Mouse (Mus musculus) hindbrain, postnatal 0 days (tissue): Measurements from ENCODE around the gene RPS10-NUDT3. TPM values are rescaled to one million over a fixed set of nuclear protein-coding genes. Genes with fewer than 3 reads are reported as not detected.
A peak's percentile ranks its signal among the peaks of the same experiment; 100 is the strongest.

Experiments
- ATAC-seq: fragments of 200-750 bp; cut with Nextera tagmentation; 2 replicates; pipeline ENCODE4 v1.8.0; 2017; ENCODE audit warnings: mild to moderate bottlenecking, moderate TSS enrichment, moderate library complexity
- DNase-seq: peaks from one replicate; pipeline ENCODE4 v3.0.0-alpha.2; 2015; ENCODE audit warnings: low spot score
- H3K27ac ChIP-seq: fragments of 300-500 bp; sonication (generic); 2 replicates; pipeline ENCODE4 v1.5.1; 2014; ENCODE audit warnings: mild to moderate bottlenecking
- H3K27me3 ChIP-seq: fragments of 300-500 bp; sonication (generic); 2 replicates; pipeline ENCODE4 v1.6.1; 2014; ENCODE audit warnings: low read length, mixed read lengths; ENCODE audit not compliant: insufficient read depth
- H3K36me3 ChIP-seq: fragments of 300-500 bp; sonication (generic); 2 replicates; pipeline ENCODE4 v1.6.1; 2014; ENCODE audit warnings: low read length, mixed read lengths; ENCODE audit not compliant: insufficient read depth
- H3K4me1 ChIP-seq: fragments of 300-500 bp; sonication (generic); 2 replicates; pipeline ENCODE4 v1.6.1; 2014; ENCODE audit warnings: antibody characterized with exemption, low read length, mixed read lengths; ENCODE audit not compliant: insufficient read depth
- H3K4me2 ChIP-seq: fragments of 300-500 bp; sonication (generic); 2 replicates; pipeline ENCODE4 v1.6.1; 2014; ENCODE audit warnings: low read depth, mild to moderate bottlenecking, low read length, moderate library complexity, mixed read lengths
- H3K4me3 ChIP-seq: fragments of 300-500 bp; sonication (generic); 2 replicates; pipeline ENCODE4 v1.5.1; 2014; ENCODE audit warnings: low read length
- H3K9ac ChIP-seq: fragments of 300-500 bp; sonication (generic); replicated peaks from 2 replicates; pipeline ENCODE4 v1.6.1; 2014; ENCODE audit warnings: mild to moderate bottlenecking, low read length, moderate library complexity, mixed read lengths
- H3K9me3 ChIP-seq: fragments of 300-500 bp; sonication (generic); 2 replicates; pipeline ENCODE4 v1.6.1; 2016; ENCODE audit warnings: low read length, mixed read lengths
- CTCF ChIP-seq: IDR thresholded peaks from 2 replicates; pipeline ENCODE4 v1.5.1; 2016; ENCODE audit warnings: antibody characterized with exemption, control low read depth, low read depth
- WGBS: fragments of 180-500 bp; shearing (Covaris S2); extraction: QIAGEN DNeasy Blood & Tissue Kit; methylation state at CpG from one replicate; pipeline ENCODE4 v1.1.7; 2014; 5-methylcytosine and 5-hydroxymethylcytosine counted together
- polyA plus RNA-seq: library from polyadenylated mRNA; unstranded; fragments of >200 nt; fragmentation: Nextera tagmentation; extraction: Ambion mirVana; gene quantifications from 2 replicates; pipeline ENCODE4 v1.2.1, GENCODE M21; 2015
- total RNA-seq: library from RNA; depleted of rRNA; stranded (reverse); fragments of >200 nt; gene quantifications from 2 replicates; pipeline ENCODE4 v1.2.3, GENCODE M21; 2014

The RPS10-NUDT3 gene
- total and polyA plus RNA-seq, 2 experiments from 2014 or later, result not detected

DNA sequence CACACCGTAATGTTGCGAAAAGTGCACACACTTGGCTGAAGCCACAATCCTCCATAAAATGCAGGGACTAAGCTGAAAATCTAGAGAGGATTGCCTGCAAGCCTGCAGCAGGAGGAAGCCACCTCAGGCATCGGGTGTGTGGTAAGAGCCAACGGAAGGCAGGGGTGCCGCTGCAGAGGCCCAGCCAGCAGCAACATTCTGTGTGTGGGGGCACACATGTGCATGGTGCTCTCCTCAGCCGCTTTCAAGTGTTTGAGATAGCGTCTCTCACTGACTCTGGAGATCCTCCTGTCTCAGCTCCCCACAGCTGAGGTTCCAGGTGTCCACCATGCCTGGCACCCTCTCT lies 42.5 kb downstream of the RPS10-NUDT3 start:
- H3K9me3 ChIP-seq, result no peaks in the 10 kb centered on the region
- no peak for TF ChIP-seq CTCF
- no peak overlapping the region for H3K27ac ChIP-seq
- no peaks in the 10 kb centered on the region for H3K4me1 ChIP-seq
- WGBS, result 98% methylated on average over 7 of the region's 7 CpGs
- H3K27me3 ChIP-seq, result no peaks in the 10 kb centered on the region
- H3K4me3 ChIP-seq, result no peak overlapping the region
- H3K9ac ChIP-seq, result no peak overlapping the region
- DNase-seq (no peak), ATAC-seq (no peak)
- peaks cover 34% of the 10 kb centered on the region; the same call in 1 of the 2 replicates for H3K36me3 ChIP-seq
- no peak overlapping the region for H3K4me2 ChIP-seq

DNA sequence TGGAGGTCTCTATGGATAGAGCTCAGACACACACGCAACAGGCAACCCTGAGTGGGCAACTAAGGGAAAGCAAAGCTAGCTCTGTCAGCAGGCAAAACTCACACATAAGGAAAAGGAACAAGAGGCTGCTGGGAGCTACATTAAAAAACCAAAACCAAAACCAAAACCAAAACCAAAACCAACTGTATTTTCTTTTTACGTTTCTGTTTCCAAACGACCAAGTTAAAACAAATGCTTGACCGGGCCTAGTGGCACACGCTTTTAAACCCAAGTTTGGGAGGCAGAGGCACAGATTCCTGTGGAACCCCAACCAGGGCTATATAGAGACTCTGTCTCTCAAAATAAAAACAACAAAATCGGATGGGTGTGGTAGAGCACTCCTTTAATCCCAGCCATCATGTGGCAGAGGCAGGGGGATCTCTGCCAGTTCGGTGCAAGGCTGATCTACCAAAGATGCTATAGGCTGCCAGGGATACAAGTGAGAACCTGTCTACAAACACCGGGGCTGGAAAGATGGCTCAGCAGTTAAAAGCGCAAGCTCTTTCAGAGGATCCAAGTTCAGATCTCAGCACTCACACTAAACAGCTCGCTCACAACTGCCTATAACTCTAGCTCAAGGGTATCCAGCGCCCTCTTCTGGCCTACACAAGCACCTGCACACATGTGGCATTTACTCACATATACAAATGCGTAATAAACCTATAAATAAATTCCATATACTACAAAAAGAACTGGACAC lies 43.0 kb downstream of the RPS10-NUDT3 start:
- 90% methylated on average over 12 of the region's 12 CpGs for WGBS
- Histone ChIP-seq H3K4me1 (no peaks in the 10 kb centered on the region), H3K9ac (no peak overlapping the region), H3K27ac (0 out of 2 replicates have a peak overlapping the region, but pooled peaks have one; percentile 41), H3K36me3 (peaks cover 34% of the 10 kb centered on the region; the same call in 1 of the 2 replicates), H3K9me3 (no peaks in the 10 kb centered on the region), H3K4me3 (no peak overlapping the region), H3K27me3 (no peaks in the 10 kb centered on the region), H3K4me2 (no peak overlapping the region)
- no peak for ATAC-seq
- no peak for DNase-seq
- peak; percentile 46; the same call in 1 of the 2 replicates for TF ChIP-seq CTCF

GRCm38 (mm10) chr17:27588231-27588630 lies 46.8 kb downstream of the RPS10-NUDT3 start:
- H3K4me1 ChIP-seq, result no peaks in the 10 kb centered on the region
- no peak for DNase-seq
- H3K4me2 ChIP-seq, result no peak overlapping the region
- 73% methylated on average over 8 of the region's 8 CpGs for WGBS
- no peak overlapping the region for H3K4me3 ChIP-seq
- no peak overlapping the region for H3K9ac ChIP-seq
- H3K27me3 ChIP-seq, result no peaks in the 10 kb centered on the region
- no peaks in the 10 kb centered on the region for H3K9me3 ChIP-seq
- no peak for ATAC-seq
- H3K27ac ChIP-seq, result no peak overlapping the region
- no peak for TF ChIP-seq CTCF
- peaks cover 16% of the 10 kb centered on the region; the same call in 1 of the 2 replicates for H3K36me3 ChIP-seq

GRCm38 (mm10) chr17:27587252-27587651 lies 47.8 kb downstream of the RPS10-NUDT3 start:
- no peaks in the 10 kb centered on the region for H3K27me3 ChIP-seq
- peak; percentile 18 for DNase-seq
- TF ChIP-seq CTCF, result no peak
- H3K9me3 ChIP-seq, result no peaks in the 10 kb centered on the region
- H3K36me3 ChIP-seq, result peaks cover 23% of the 10 kb centered on the region; the same call in 1 of the 2 replicates
- H3K27ac ChIP-seq, result peak overlapping the region; percentile 42; the same call in 1 of the 2 replicates
- no peaks in the 10 kb centered on the region for H3K4me1 ChIP-seq
- no peak overlapping the region for H3K4me3 ChIP-seq
- WGBS, result 56% methylated on average over 12 of the region's 12 CpGs
- H3K9ac ChIP-seq, result no peak overlapping the region
- H3K4me2 ChIP-seq, result no peak overlapping the region
- no peak for ATAC-seq

DNA sequence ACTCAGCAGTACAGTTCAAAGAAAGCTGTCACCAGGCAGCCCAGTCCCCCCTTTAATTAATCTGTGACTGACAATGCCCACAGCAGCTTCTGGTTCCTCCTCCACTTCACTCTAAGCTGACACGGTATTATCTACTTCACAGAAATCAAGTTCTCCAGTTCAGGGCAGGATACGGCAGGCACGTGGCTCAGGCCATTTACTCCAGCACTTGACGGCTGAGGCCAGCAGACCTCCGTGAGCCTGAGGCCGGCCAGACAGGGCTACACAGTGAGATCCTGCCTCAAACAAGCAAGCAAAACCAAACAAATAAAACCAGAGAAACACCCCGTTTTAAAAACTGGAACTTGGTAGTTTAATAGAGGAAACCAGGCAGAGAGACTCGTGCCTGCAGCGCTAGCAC lies 48.4 kb downstream of the RPS10-NUDT3 start:
- peaks cover 27% of the 10 kb centered on the region; the same call in 1 of the 2 replicates for H3K36me3 ChIP-seq

DNA sequence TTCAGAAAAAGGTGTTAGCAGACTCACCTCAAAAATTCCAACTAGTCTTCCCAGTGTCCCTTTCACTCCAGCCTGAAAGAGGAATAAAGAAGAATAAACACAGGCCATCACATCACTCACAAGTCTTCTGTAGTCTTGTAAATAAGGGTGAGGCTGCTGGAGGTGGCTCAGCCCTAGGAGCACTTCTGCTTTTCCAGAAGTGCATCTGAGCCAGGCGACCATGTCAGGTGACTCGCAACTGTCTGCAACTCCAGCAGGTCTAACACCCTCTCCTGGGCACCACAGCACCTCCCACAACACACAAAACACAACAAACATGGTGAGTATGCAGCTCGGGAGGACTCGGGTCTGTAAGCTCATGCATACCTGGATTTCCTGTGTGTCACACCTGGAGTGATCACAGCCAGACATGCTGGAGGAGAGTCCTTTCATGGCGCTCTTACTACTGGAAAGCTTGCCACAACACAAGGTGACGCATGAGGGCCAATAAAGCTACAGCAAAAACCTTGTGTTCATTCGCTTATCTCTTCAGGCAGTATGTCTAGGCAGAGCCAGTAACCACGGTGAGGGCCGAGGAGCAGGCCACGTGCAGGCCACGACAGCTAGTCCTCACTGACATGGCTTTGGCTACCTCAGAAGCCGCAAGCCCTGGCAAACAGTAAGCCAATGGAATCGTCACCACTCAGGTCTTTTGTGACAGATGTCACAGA lies 51.7 kb downstream of the RPS10-NUDT3 start:
- Histone ChIP-seq H3K4me2 (no peak overlapping the region), H3K9ac (no peak overlapping the region), H3K4me1 (no peaks in the 10 kb centered on the region), H3K27ac (no peak overlapping the region), H3K27me3 (no peaks in the 10 kb centered on the region), H3K4me3 (no peak overlapping the region), H3K36me3 (peaks cover 27% of the 10 kb centered on the region; the same call in 1 of the 2 replicates), H3K9me3 (no peaks in the 10 kb centered on the region)
- ATAC-seq (no peak), DNase-seq (no peak)
- no peak for TF ChIP-seq CTCF
- 81% methylated on average over 13 of the region's 13 CpGs for WGBS

More for the DNA sequence above, 48.4 kb downstream of the RPS10-NUDT3 start:
- TF ChIP-seq CTCF, result no peak
- peak; percentile 1 for DNase-seq
- WGBS, result 59% methylated on average over 9 of the region's 9 CpGs
- Histone ChIP-seq H3K4me3 (no peak overlapping the region), H3K9me3 (no peaks in the 10 kb centered on the region), H3K4me2 (no peak overlapping the region), H3K27me3 (no peaks in the 10 kb centered on the region), H3K9ac (no peak overlapping the region), H3K27ac (peak overlapping the region; percentile 42; the same call in 1 of the 2 replicates), H3K4me1 (no peaks in the 10 kb centered on the region)
- ATAC-seq, result no peak
